Mouse (Mus musculus) adrenal gland, adult 18-20 months (tissue): Measurements from ENCODE around the gene Akr1c14. TPM values are rescaled to one million over a fixed set of nuclear protein-coding genes. Genes with fewer than 3 reads are reported as not detected.
"Not testable (repeated sequence)": the region's sequence is repeated elsewhere in the genome, so short reads cannot be mapped to it uniquely, and the experiment has no call there.

ENCODE experiments used
- DNase-seq, 2 experiments: peaks; one replicate each; pipeline ENCODE4 v3.0.0; 2021 to 2022; ENCODE audit warnings: low spot score in 2 of 2
- total RNA-seq, 2 experiments: library from RNA; stranded (reverse); gene quantifications; 1 replicate in 1 of 2; 2 replicates in 1 of 2; pipeline ENCODE4 v1.2.3; 2021

Gene Akr1c14
- total RNA-seq, 2 experiments from 2014 or later: 1.9 to 2.4 TPM

- DNase-seq: no peak
Measured at GRCm38 (mm10) chr13:4119181-4119904, 70.5 kb downstream of the Akr1c14 start.

GRCm38 (mm10) chr13:4123146-4123545 is 74.3 kb downstream of the Akr1c14 start:
- no peak for DNase-seq

- not testable (repeated sequence) for DNase-seq
Measured at GRCm38 (mm10) chr13:4124471-4124870, 75.7 kb downstream of the Akr1c14 start.

- DNase-seq: not testable (repeated sequence)
Measured at GRCm38 (mm10) chr13:4125846-4126245, 77.0 kb downstream of the Akr1c14 start.

GRCm38 (mm10) chr13:4129100-4129499 is 80.3 kb downstream of the Akr1c14 start:
- peak in 1 of 2 experiments; percentile 19 for DNase-seq

GRCm38 (mm10) chr13:4131317-4131716 is 82.5 kb downstream of the Akr1c14 start:
- DNase-seq: no peak

GRCm38 (mm10) chr13:4131721-4132120 is 82.9 kb downstream of the Akr1c14 start:
- DNase-seq: no peak

- peak; percentile 16 to 21 for DNase-seq
Measured at GRCm38 (mm10) chr13:4133070-4133469, 84.3 kb downstream of the Akr1c14 start.

Other genes with a start within 250 kb of the Akr1c14 start
- under 1 TPM in 1 of 2 experiments, not detected in 1; 0.86 TPM for gene Calml3, start 244.7 kb upstream of the Akr1c14 start, total RNA-seq
- gene Calm4, start 211.3 kb upstream of the Akr1c14 start, total RNA-seq: not detected
- gene Calm5, start 194.8 kb upstream of the Akr1c14 start, total RNA-seq: not detected
- 100 to 1,000 TPM; 130 to 236 TPM for gene Net1, start 130.8 kb upstream of the Akr1c14 start, total RNA-seq
- gene Tubal3, start 130.7 kb upstream of the Akr1c14 start, total RNA-seq: not detected
- not detected for gene Ucn3, start 103.7 kb upstream of the Akr1c14 start, total RNA-seq
- 1,000 to 10,000 TPM in 1 of 2 experiments, under 1 TPM in 1; 0.74 to 3,425 TPM for gene Akr1c18, start 101.6 kb downstream of the Akr1c14 start, total RNA-seq
- 10 to 100 TPM in 1 of 2 experiments, 1 to 10 TPM in 1; 8.7 to 18.3 TPM for gene Akr1c13, start 142.1 kb downstream of the Akr1c14 start, total RNA-seq
- gene Akr1c19, start 179.7 kb downstream of the Akr1c14 start, total RNA-seq: under 1 TPM; 0.23 to 0.77 TPM
- not detected for gene Akr1c12, start 230.4 kb downstream of the Akr1c14 start, total RNA-seq